Mouse (Mus musculus) embryo, embryonic 9.5 days (tissue): Measurements from ENCODE around the gene 1700067P10Rik.

Experiments used
- DNase-seq: peaks from one replicate; pipeline ENCODE4 v3.0.0-alpha.2; 2017; ENCODE audit errors: extremely low spot score

1700067P10Rik gene

DNA sequence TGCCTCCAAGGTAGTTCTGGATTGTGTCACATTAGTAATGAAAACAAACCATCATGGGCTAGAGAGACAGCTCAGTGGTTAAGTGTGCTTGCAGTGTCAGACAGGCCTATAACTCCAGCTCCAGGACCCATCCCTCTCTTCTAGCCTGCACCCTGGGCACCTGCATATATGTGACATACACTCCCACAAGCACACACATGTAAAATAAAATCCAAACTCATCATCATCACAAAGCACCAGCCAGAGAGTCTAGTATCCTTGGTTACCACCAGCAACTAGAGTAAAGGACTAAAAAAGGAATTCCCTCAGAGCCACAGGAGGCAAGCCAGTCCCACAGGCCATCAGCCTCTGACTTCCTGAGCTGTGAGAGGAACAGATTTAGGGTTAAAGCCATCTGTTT is at the start of gene 1700067P10Rik:
1700067P10Rik (plus strand) TSS at position 301 of the 400 bp plus-strand sequence.
- DNase-seq = no peak

DNA sequence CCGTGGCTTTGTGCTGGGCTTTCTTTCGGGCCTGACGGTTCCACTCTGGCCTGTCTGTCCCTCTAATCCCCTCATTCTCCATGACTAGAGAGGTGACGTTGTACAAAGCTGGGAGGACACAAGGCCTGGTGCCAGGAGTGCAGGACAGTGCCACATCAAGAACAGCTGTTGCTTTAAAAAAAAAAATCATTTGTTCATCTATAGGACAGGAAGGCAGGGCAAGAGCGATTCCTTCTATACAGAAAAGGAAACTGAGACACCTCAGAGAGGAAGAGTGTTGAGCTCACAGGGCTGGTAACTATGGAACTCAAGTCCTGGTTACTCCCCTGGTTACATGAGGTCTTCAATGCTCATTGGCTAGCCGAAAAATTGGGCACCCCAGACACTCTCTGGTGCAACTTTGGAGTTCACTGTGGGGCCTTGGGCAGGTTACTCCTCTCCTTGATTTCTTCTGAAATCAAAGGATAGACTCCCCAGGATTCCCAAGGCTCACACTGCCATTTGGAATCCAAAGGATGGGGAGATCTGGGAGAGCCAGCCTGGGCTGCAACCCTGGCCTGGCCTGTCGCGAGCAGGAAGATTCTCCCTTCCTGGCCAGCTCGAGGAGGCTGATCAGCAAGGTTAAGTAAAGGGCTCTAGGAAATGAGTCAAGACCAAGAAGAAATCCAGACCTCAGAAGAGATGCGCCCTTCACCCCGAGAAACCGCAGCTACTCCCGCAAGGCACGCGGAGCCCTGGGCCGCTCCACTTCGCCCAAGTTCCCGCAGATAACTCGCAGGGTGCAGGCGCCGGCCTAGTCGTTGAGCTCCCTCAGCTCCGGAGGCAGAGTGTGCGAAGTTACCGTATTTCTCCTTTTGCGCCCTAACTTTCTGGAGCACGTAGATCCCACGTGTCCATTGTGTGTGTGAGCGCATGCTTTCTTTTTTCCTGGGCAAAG is 47.5 kb upstream of the 1700067P10Rik start:
- peak; percentile 83 for DNase-seq

DNA sequence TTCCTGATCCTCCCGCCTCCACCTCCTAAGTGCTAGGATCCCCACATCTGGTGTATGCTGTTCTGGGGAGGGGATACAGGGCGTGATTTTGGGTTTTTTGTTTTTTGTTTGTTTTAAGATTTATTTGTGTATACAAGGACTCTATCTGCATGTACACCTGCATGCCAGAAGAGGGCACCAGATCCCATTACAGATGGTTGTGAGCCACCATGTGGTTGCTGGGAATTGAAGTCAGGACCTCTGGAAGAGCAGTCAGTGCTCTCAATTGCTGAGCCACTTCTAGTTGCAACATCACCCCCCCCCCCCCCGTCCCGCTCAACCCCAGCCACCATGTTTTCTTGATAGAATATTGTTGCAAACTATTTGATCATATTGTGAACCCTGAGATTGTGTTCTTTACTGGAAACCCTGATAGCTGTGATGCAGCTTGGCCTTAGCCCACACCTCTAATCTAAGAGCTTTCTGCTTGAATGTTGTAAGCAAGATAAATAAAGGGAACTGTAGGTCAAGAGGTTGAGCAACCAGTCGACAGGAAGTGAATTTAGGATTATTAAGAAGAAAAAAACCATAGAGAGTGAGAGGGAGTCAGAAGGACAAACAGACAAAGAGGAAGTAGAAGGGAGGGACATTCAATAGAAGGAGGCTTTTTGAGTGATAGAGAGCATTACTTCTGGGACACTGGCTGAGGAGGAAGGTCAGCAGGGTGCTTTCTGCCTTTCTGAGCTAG is 45.8 kb upstream of the 1700067P10Rik start:
- no peak for DNase-seq

DNA sequence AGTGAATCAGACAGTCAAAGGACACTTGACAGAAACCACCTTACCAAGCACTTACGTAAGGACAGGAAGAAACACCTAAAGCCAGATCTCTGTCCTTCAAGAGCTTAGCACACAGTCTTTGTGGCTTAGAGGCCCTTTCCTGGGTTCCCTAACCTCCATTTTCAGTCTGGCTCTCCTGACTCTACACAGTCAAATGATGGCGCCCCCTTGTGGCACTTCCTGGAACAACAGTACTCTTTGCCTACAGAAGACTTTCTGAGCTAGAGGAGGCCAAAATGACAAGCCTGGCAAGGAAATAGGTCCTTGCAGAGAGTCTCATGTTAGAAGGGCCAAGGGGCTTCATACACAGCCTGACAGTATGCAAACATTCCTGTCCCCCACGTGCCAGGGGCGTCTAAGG is 43.5 kb upstream of the 1700067P10Rik start:
- peak; percentile 68 for DNase-seq

- DNase-seq = no peak
Observed at GRCm38 (mm10) chr17:48051638-48052337, 37.3 kb upstream of the 1700067P10Rik start.

DNA sequence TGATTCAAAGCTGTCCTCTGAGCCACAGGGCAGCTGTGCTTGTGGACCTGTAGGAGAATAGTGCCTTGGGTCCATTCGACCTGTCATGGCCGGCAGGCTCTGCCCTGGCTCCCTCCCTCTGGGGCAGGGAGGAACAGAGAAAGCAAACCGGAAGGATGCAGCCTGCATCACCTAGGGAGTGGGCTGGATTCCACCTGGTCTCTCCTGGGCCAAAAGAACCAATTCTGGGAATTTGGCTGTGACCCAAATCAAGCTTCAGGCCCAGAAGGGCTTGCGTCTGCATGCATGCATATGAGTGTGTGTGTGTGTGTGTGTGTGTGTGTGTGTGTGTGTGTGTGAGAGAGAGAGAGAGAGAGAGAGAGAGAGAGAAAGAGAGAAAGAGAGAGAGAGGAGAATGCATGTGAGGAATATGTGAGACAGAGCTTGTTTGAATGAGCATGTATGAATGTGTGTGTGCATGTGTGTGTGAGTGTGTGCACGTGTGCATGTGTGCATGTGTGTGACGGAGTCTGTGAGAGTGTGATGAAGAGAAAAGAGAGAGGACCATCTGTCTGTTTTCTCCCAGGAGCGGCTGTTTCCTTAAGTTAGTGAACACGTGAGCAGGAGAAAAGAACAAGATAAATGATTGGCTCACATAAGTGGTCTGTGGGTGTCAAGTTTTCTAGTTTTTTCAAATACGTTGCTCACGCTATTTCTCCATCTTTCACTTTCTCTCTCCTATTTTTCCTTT is 36.6 kb upstream of the 1700067P10Rik start:
- no peak for DNase-seq

DNA sequence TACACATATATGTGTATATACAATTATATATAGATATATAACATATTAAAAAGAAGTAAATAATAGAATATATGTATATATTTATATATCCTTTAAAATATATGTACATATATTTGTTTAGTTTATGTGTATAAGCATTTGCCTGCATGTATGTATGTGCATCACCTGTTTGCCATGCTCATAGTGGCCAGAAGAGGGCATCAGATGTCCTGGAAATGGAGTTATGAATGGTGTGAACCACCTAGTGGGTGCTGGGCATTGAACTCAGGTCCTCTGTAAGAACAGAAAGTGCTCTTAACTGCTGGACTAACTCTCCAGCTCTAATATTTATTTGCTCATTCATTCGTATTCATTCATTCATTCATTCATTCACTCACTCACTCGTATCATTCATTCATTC is 35.5 kb upstream of the 1700067P10Rik start:
- no peak for DNase-seq

- DNase-seq = no peak
Observed at GRCm38 (mm10) chr17:48055076-48055816, 33.9 kb upstream of the 1700067P10Rik start.

DNA sequence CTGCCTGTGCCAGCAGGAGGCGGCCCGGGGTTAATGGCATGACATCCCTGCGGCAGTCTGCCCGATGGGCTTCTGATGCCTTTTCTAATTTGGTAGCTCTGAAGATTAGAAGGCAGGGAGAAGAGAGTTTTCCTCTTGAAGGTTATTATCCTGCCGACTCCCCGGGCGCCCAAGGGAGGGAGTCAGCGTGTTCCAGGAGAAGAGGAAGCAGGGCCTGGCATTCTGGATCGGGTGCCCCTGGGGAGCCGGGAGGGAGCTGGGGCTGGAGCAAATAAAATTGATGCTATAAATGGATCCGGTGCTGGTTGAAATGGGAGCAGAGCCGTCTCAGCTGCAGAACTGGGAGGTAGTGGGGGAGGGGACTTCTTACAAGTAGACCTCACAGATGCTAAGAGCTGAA is 31.7 kb upstream of the 1700067P10Rik start:
- no peak for DNase-seq

DNA sequence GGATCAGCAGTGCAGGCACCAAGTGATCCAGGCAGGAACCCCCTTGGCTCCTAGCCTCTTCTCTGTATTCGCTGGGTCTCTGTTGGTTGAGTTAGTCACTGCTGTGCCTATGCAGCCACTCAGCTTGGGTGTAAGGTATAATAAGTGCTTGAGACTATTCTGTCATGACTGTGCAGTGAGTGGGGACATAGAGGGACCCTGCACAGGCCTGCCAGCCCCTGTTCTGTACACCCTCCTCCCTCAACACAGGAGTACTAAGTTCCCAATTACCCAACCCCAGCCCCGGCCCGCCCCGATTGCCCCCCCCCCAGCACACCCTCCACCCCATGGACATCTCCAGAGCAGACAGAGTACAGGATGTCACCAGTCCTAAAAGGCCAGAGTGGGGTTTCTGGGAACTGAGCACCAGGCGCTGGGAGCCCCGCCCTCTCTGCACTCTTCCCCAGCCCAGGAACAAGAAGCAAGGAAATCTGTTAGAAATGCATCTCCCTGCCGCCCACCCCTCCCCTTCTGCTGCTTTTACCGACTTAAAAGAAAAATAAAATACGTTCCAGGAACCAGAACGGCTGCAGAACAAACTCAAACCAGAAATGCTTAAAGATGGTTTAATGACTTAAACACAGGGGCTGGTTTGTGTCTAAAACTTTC is 24.8 kb upstream of the 1700067P10Rik start:
- peak; percentile 19 for DNase-seq

DNA sequence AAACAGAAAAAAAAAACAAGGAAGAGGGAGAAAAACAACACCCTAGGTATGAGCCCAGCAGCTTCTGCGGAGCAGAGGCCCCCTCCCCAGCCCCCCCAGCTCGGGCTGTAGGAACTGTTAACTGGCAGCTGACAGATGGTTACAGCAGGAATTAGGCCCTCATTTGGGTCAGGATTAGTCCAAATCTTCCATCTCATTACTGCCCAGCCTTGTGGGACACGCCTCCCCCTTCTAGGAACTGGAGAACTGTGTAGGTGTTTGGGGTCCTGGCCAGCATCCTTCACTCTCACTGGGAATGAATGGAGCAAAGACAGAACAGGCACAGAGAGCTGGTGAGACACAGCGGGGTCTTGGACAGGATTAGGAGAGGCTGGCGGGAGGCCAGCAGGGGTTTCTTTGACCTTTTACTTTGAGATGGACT is 24.0 kb upstream of the 1700067P10Rik start:
- no peak for DNase-seq

GRCm38 (mm10) chr17:48067083-48067614 is 22.0 kb upstream of the 1700067P10Rik start:
- no peak for DNase-seq

DNA sequence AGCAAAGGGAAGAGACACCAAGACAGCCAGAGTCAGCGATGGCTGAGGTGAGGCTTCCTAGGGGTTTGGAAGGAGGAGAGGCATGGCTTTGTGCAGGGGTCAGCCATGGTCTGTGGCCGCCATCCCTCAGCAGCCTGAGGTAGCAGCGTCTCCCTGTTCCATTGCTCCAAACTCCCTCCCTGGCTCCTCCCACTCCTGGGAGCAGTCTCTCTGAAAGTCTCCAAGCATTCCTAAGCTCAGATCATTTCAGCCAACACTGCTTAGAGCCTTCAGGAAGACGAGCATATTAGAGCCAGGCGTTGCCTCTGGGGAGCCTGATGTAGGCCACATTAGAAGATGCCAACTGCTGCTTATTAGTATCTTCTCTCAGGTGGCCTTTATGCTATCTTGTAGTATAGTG is 21.4 kb upstream of the 1700067P10Rik start:
- DNase-seq = no peak

GRCm38 (mm10) chr17:48080626-48081025 is 8.5 kb upstream of the 1700067P10Rik start:
- no peak for DNase-seq

DNA sequence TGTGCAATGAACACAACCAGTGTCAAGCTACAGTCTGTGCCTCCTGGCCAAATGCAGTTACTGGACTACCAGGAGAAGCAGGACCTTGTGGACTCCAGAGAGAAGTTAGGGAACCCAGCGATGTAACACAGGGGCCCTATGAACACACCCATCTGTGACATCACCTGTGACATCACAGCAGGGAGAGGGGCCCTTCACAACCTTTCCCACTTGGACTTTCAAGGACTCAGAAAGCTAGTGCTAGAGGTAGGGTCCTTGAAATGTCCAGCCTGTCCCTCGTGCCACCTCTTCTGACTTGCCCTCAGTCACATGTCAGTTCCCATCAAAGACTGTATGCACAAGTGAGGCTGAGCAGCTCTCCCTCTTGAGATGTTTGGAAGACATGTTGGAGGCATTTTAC is 327 bp downstream of the 1700067P10Rik start:
- DNase-seq = no peak

- no peak for DNase-seq
Observed at GRCm38 (mm10) chr17:48090305-48090704, 1.2 kb downstream of the 1700067P10Rik start.

GRCm38 (mm10) chr17:48093286-48093817 is 4.2 kb downstream of the 1700067P10Rik start:
- DNase-seq = no peak

GRCm38 (mm10) chr17:48094820-48095680 is 5.9 kb downstream of the 1700067P10Rik start:
- peak; percentile 31 for DNase-seq

DNA sequence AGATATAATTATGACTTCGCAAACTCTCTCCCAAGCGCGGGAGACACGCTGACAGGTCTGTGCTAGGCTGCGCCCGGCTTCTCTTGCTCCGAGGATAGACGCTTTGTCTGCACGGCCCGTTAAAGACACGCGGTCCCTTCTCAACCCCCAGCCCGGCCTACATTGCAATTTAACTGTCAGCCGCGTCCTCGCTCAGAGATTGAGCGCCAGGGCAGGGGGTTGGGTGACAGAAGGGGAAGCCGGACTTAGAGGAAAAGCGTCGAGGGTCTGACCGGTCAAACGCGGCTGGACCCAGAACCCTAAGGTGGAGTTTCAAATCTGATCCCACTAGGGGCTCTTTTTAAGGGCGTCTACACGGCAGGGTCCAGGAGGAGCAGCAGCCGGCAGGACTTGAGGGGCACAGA is 6.6 kb downstream of the 1700067P10Rik start:
- peak; percentile 76 for DNase-seq
